Mouse (Mus musculus): ENCODE measurements around the gene Cxcr5.

The Cxcr5 gene

GRCm38 (mm10) chr9:44561597-44561996 lies at the start of gene Cxcr5:
Gene Cxcr5 (minus strand): TSS chr9:44561877.
- DNase-seq (ENCODE audit: low spot score in 2 of 2) = no peak

GRCm38 (mm10) chr9:44610371-44610770 lies 48.7 kb upstream of the Cxcr5 start:
- no peak for DNase-seq (ENCODE audit: low spot score in 2 of 2)

GRCm38 (mm10) chr9:44607306-44607705 lies 45.6 kb upstream of the Cxcr5 start:
- DNase-seq (ENCODE audit: low spot score in 2 of 2) = no peak

- DNase-seq (ENCODE audit: low spot score in 2 of 2) = no peak
These were observed 45.0 kb upstream of the Cxcr5 start for GRCm38 (mm10) chr9:44606646-44607045.

GRCm38 (mm10) chr9:44605616-44606165 lies 44.0 kb upstream of the Cxcr5 start:
- DNase-seq (ENCODE audit: low spot score in 2 of 2) = no peak

- peak; percentile 47 to 56 for DNase-seq (ENCODE audit: low spot score in 2 of 2)
These were observed 43.3 kb upstream of the Cxcr5 start, which contains the start of gene Ddx6 for GRCm38 (mm10) chr9:44604779-44605615. Gene Ddx6 (plus strand): TSS chr9:44604892.

- peak; percentile 78 for DNase-seq (ENCODE audit: low spot score in 2 of 2)
These were observed 42.7 kb upstream of the Cxcr5 start for GRCm38 (mm10) chr9:44604290-44604778.

- DNase-seq (ENCODE audit: low spot score in 2 of 2) = peak; percentile 31 to 47
These were observed 42.0 kb upstream of the Cxcr5 start for GRCm38 (mm10) chr9:44603454-44604289.

GRCm38 (mm10) chr9:44602766-44603165 lies 41.1 kb upstream of the Cxcr5 start:
- DNase-seq (ENCODE audit: low spot score in 2 of 2) = no peak

- no peak for DNase-seq (ENCODE audit: low spot score in 2 of 2)
These were observed 39.1 kb upstream of the Cxcr5 start for GRCm38 (mm10) chr9:44600801-44601200.

GRCm38 (mm10) chr9:44599616-44600015 lies 37.9 kb upstream of the Cxcr5 start:
- no peak for DNase-seq (ENCODE audit: low spot score in 2 of 2)

- no peak for DNase-seq (ENCODE audit: low spot score in 2 of 2)
These were observed 37.3 kb upstream of the Cxcr5 start for GRCm38 (mm10) chr9:44598899-44599495.

- DNase-seq (ENCODE audit: low spot score in 2 of 2) = no peak
These were observed 36.1 kb upstream of the Cxcr5 start for GRCm38 (mm10) chr9:44597742-44598141.

GRCm38 (mm10) chr9:44595537-44595930 lies 33.9 kb upstream of the Cxcr5 start:
- DNase-seq (ENCODE audit: low spot score in 2 of 2) = no peak

- no peak for DNase-seq (ENCODE audit: low spot score in 2 of 2)
These were observed 33.3 kb upstream of the Cxcr5 start for GRCm38 (mm10) chr9:44594901-44595536.

GRCm38 (mm10) chr9:44593886-44594285 lies 32.2 kb upstream of the Cxcr5 start:
- DNase-seq (ENCODE audit: low spot score in 2 of 2) = no peak

GRCm38 (mm10) chr9:44593221-44593620 lies 31.5 kb upstream of the Cxcr5 start:
- DNase-seq (ENCODE audit: low spot score in 2 of 2) = no peak

GRCm38 (mm10) chr9:44591595-44592188 lies 30.0 kb upstream of the Cxcr5 start:
- DNase-seq (ENCODE audit: low spot score in 2 of 2) = no peak

GRCm38 (mm10) chr9:44590969-44591368 lies 29.3 kb upstream of the Cxcr5 start:
- no peak for DNase-seq (ENCODE audit: low spot score in 2 of 2)

- DNase-seq (ENCODE audit: low spot score in 2 of 2) = no peak
These were observed 27.4 kb upstream of the Cxcr5 start for GRCm38 (mm10) chr9:44589095-44589494.

GRCm38 (mm10) chr9:44588605-44589004 lies 26.9 kb upstream of the Cxcr5 start:
- DNase-seq (ENCODE audit: low spot score in 2 of 2) = no peak
